Mouse (Mus musculus) ovary, postnatal 10 days (tissue): ENCODE data around the gene Cmtm1.
"Not testable (repeated sequence)": the region's sequence is repeated elsewhere in the genome, so short reads cannot be mapped to it uniquely, and the experiment has no call there.

ENCODE experiments used
- DNase-seq: peaks from one replicate; pipeline ENCODE4 v3.0.0; 2022; ENCODE audit warnings: low spot score

Gene Cmtm1

DNA sequence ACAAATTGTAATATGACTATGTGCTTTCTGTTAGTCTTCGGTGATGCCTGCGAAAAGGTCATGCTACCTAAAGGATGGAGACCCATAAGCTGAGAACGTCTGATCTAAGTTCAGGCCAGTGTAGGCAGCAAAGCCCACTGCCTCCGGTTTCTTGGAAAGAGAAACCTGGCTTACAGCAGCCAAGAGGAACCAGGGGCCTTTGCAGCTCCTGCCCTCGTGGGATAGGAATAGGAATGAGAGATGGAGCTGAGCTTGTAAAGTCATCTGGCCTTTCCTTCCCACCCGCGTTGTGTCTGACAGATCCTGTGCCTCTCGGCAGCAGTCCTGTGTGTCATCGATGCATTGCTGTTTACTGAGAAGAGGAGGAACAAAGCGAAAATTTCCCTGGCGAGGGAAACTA lies 11.3 kb upstream of the Cmtm1 start, which contains the start of gene Gm11020:
TSS of gene Gm11020 (plus strand) at position 301 of the 400 bp plus-strand sequence.
- DNase-seq: not testable (repeated sequence)

- DNase-seq: no peak
Measured at GRCm38 (mm10) chr8:104313311-104313710, 3.4 kb upstream of the Cmtm1 start.

DNA sequence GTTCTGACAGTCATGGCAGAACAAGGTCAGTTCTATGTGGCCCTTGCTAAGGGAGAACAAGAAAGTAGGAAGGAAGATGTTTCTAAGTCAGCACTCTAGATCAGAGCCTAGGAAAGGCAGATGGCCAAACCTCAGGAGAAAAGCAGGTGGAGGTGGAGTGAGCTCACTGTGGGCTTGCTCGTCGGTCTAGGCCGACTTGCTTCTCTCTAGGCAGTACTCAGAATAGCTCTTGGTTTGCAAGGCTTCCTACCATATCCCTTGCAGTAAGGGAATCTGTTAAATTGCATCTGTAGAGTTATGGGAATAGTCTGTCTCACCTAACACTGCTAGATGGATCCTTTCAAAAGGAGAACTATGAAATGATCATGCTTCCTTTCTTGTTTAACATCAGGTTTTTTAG lies 2.1 kb upstream of the Cmtm1 start:
- not testable (repeated sequence) for DNase-seq

DNA sequence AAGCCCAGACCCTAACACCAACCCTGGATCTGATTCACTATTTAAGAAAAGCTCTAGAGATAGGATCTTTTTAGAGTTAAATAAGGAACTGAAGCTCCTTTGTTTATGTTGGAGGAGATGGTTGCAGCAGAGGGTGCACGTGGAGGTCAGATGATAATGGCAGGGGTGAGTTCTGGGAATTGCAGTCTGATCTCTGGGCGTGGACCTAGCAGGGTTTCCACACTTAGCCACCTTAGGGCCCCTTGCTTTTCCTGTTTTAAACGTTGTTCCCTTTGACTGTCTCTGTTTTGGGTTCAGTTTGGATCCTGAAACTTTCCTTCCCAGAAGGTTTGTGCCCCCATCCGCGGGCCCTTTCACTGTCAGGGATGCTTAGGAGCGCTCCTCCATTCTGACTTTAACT lies 1.6 kb downstream of the Cmtm1 start:
- DNase-seq: not testable (repeated sequence)

DNA sequence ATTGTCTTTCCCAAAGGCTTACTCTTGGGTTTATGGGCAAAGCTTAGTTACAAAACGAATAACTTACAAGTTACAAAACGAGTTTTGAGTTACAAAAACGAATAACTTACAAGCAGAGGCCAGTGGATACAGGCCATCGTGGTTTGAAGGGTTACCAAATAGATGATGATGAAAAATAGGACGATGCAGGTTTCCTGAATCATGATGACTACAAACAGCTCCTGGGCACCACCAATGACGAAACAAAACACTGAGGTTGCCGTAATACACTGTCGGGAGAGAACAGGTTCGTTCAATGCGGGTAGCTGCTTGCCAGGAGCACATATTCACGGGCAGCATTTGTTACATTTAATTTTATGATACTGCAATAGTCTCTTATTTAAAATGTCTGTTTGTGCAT lies 5.0 kb downstream of the Cmtm1 start:
- DNase-seq: no peak

- DNase-seq: not testable (repeated sequence)
Measured at GRCm38 (mm10) chr8:104302536-104302935, 7.4 kb downstream of the Cmtm1 start.

GRCm38 (mm10) chr8:104301577-104301976 lies 8.4 kb downstream of the Cmtm1 start:
- not testable (repeated sequence) for DNase-seq

GRCm38 (mm10) chr8:104294396-104294795 lies 15.5 kb downstream of the Cmtm1 start:
- no peak for DNase-seq

GRCm38 (mm10) chr8:104293081-104293480 lies 16.9 kb downstream of the Cmtm1 start, which contains the start of gene Cmtm2a:
TSS of gene Cmtm2a (minus strand) at chr8:104293181.
- not testable (repeated sequence) for DNase-seq

- DNase-seq: no peak
Measured at GRCm38 (mm10) chr8:104268937-104269440, 41.0 kb downstream of the Cmtm1 start.

GRCm38 (mm10) chr8:104268368-104268767 lies 41.6 kb downstream of the Cmtm1 start:
- no peak for DNase-seq

- DNase-seq: not testable (repeated sequence)
Measured at GRCm38 (mm10) chr8:104264271-104264935, 45.5 kb downstream of the Cmtm1 start.

- DNase-seq: not testable (repeated sequence)
Measured at GRCm38 (mm10) chr8:104261802-104262201, 48.1 kb downstream of the Cmtm1 start.

DNA sequence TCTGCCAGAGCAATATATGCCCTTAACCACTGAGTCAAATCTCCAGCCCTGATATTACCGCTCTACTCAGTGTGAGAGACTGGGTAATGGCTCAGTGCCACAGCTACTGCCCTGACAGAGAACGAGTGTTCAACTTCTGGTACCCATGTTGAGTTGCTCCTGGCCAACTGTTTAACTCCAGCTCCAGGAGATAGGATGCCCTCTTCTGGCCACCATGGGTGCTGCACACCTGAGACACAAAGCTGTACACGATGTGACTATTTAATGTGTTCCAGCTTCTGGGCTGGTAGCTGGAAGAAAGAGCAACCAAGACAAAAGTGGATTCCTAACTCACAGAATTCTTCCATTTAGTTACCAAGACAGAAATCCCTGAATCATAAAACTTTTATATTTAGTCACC lies 56.9 kb downstream of the Cmtm1 start:
- DNase-seq: no peak

DNA sequence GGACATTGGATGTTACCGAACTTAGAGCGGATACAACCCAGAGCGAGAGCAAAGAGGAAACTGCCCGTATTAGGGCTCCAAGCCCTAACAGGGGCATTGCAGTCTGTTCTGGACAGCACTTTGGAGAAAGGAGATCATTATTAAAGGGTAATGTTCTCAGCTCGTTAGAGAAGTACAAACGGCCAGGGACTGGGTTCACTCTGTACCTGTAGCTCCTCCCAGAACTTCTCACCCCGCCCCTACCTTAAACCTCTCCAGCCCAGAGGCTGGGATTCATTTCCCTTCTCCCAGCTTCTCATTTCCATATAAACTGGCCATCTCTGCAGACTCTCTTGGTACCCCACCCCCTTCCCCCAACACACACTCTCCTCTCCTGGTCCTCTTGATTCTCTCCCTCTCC lies 58.5 kb downstream of the Cmtm1 start:
- no peak for DNase-seq

- peak; percentile 63 for DNase-seq
Measured at GRCm38 (mm10) chr8:104250439-104251367, 59.2 kb downstream of the Cmtm1 start, which contains the start of gene Cklf. TSS of gene Cklf (plus strand) at chr8:104250861.

DNA sequence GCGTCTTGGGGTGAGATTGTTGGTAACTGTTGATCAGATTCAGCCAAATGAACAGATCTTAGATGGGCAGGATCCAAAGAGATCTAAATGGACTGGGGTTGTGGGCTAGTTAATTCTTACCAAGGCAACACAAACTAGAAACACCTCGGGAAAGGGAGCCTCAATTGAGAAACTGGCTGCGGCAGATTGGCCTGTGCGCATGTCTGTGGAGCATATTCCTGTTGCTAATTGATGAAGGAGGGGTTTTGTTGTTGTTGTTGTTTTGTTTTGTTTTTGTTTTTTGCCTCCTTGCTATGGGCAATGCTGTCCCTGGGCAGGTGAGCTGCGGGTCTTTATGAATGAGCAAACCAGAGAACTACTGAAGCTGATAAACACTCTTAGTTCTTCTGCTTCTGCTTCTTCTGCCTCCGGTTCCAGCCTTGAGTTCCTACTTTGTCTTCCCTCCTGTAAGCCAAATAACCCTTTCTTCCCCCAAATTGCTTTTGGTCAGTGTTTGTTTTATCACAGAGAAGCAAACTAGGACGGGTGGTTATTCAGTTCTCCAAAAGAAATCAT lies 60.4 kb downstream of the Cmtm1 start:
- DNase-seq: no peak

DNA sequence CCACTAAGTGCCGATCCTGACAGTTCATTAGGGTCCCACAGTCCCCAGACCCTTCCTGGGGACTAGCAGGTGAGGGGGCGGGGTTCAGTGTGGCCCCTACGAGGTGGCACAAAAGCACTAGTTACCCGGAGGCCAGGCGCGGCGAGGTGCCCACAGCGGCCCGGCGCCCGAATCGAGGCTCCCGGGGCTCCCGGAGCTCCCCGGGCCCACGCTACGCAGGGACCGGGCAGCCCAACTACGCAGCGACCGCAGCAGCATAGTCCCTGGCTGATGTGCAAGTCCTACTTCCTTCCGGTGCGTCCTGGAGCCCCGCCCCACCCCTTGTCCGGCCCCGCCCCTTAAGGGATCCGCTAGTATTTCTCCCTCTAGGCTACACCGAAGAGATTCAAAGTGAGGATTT lies 61.7 kb downstream of the Cmtm1 start, which contains the start of gene Tk2:
TSS of gene Tk2 (minus strand) at position 283 of the 400 bp plus-strand sequence.
- peak; percentile 40 for DNase-seq

GRCm38 (mm10) chr8:104247908-104248275 lies 62.1 kb downstream of the Cmtm1 start:
- DNase-seq: no peak

DNA sequence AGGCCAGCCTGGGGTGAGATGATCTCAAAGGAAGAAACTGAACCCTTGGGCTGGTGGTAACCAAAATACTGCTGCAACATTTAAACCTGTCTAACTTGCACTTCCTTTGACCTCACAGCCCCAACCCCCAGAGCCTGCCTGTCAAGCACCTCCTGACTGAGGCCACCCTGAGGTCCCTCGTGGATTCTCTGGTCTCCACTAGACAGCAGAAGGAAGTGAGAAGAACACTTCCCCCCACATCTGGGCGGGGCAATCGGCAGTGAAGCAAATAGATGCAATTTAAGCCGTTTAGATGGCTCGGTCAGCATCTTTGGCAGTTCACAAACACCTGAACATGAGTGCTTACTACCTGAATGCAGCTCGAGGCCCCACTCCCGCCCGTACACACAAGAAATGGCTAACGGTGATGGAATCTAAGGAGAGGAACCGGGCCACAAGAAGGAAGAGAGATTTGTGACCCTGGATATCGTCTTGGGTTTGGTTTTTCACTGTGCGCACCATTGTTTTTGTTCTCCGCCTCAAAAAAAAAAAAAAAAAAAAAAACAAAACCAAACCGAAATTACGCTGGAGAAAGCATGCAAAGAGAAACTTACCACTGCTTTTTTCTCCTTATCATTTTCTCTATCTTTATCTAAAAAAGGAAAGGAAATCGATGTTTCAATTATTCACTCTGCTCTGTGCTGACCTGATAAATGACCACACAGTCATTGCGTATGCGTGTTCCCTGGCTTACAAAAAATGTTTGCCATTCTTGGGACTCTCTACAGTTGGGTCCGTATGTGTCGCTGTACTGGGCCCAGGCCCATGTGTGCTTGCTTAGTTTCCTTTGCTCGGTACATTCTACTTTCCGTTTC lies 62.7 kb downstream of the Cmtm1 start:
- no peak for DNase-seq

GRCm38 (mm10) chr8:104246621-104247020 lies 63.3 kb downstream of the Cmtm1 start:
- no peak for DNase-seq
